Mouse (Mus musculus) embryonic facial prominence, embryonic 11.5 days (tissue): ENCODE data around the gene Cebpz. TPM values are rescaled to one million over a fixed set of nuclear protein-coding genes. Genes with fewer than 3 reads are reported as not detected.

Experiments used
- ATAC-seq: fragments of 200-750 bp; cut with Nextera tagmentation; replicated peaks from 2 replicates; pipeline ENCODE4 v1.8.0; 2017; ENCODE audit warnings: low read depth; ENCODE audit not compliant: insufficient number of reproducible peaks, low FRiP score, low TSS enrichment
- DNase-seq: peaks from one replicate; pipeline ENCODE4 v3.0.0-alpha.2; 2015; ENCODE audit warnings: low spot score
- H3K27ac ChIP-seq: fragments of 300-500 bp; sonication (generic); replicated peaks from 2 replicates; pipeline ENCODE4 v1.5.1; 2014; ENCODE audit warnings: mild to moderate bottlenecking, low read depth, low read length, control low read depth
- H3K27me3 ChIP-seq: fragments of 300-500 bp; sonication (generic); 2 replicates; pipeline ENCODE4 v1.6.1; 2014; ENCODE audit warnings: mild to moderate bottlenecking, low read length, moderate library complexity, mixed read lengths; ENCODE audit not compliant: control insufficient read depth, insufficient read depth
- H3K36me3 ChIP-seq: fragments of 300-500 bp; sonication (generic); replicated peaks from 2 replicates; pipeline ENCODE4 v1.6.1; 2014; ENCODE audit warnings: low read depth, mild to moderate bottlenecking, low read length, moderate library complexity, mixed read lengths; ENCODE audit not compliant: control insufficient read depth, insufficient read depth
- H3K4me1 ChIP-seq: fragments of 300-500 bp; sonication (generic); 2 replicates; pipeline ENCODE4 v1.6.1; 2014; ENCODE audit warnings: low read length, mixed read lengths; ENCODE audit not compliant: control insufficient read depth, insufficient read depth
- H3K4me2 ChIP-seq: fragments of 300-500 bp; sonication (generic); 2 replicates; pipeline ENCODE4 v1.6.1; 2014; ENCODE audit warnings: low read depth, mild to moderate bottlenecking, control low read depth, low read length, moderate library complexity
- H3K4me3 ChIP-seq: fragments of 300-500 bp; sonication (generic); 2 replicates; pipeline ENCODE4 v1.5.1; 2014; ENCODE audit warnings: low read depth, low read length, control low read depth
- H3K9ac ChIP-seq: fragments of 300-500 bp; sonication (generic); replicated peaks from 2 replicates; pipeline ENCODE4 v1.6.1; 2014; ENCODE audit warnings: mild to moderate bottlenecking, control low read depth, low read length
- H3K9me3 ChIP-seq: fragments of 300-500 bp; sonication (generic); replicated peaks from 2 replicates; pipeline ENCODE4 v1.6.1; 2016; ENCODE audit warnings: mild to moderate bottlenecking, low read length, inconsistent platforms, mixed read lengths; ENCODE audit not compliant: control insufficient read depth
- WGBS: fragments of 180-500 bp; shearing (Covaris S2); extraction: QIAGEN DNeasy Blood & Tissue Kit; methylation state at CpG from one replicate; pipeline ENCODE4 v1.1.7; 2014; 5-methylcytosine and 5-hydroxymethylcytosine counted together
- polyA plus RNA-seq: library from polyadenylated mRNA; unstranded; fragments of >200 nt; fragmentation: Nextera tagmentation; extraction: Ambion mirVana; gene quantifications from 2 replicates; pipeline ENCODE4 v1.2.1, GENCODE M21; 2014

Cebpz gene
- polyA plus RNA-seq, 1 experiment from 2014 or later, result 69.3 TPM

DNA sequence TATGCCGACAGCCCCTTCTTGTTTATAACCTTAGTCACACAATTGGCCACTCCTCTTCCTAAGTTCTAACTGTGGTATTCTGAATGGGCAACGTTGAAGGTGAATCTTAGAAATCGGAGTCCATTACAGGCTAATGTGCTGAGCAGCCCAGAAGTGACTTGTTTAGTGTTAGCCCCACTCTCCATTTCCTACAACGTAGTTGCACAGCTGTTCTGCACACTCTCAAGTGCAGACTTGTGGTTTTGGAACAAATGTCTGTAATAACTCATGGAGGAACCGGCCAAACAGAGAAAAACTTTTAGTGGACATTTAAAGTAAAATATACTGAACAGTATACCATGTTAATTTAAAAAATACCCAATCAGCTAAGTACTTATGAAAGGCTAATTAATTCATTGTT is 15.2 kb upstream of the Cebpz start:
- no peaks in the 10 kb centered on the region for H3K27me3 ChIP-seq
- H3K9me3 ChIP-seq, result no peaks in the 10 kb centered on the region
- no peaks in the 10 kb centered on the region for H3K4me1 ChIP-seq
- peaks cover 3% of the 10 kb centered on the region for H3K36me3 ChIP-seq
- no peak overlapping the region for H3K27ac ChIP-seq
- no peak overlapping the region for H3K4me3 ChIP-seq
- DNase-seq, result no peak
- ATAC-seq, result no peak
- 91% methylated on average over 5 of the region's 5 CpGs for WGBS
- no peak overlapping the region for H3K9ac ChIP-seq
- H3K4me2 ChIP-seq, result no peak overlapping the region

DNA sequence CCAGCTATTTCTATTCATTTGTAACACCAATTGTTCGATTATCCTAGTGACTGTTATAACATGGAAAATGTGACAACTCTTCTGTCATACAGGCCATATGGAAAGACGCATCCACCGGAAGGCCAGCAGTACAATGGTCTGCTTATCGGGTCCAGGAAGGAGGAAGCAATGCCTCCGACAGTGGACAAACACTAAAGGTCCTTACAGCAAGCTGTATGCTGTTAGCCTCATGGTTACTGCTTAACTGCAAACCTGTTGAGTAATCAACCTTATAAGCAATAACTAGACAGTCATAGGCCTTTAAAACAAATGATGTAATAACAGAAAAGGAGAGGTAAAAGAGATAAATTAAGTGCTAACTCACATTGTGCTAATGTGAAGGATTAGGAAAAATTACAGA is 14.4 kb upstream of the Cebpz start:
- no peaks in the 10 kb centered on the region for H3K27me3 ChIP-seq
- H3K4me1 ChIP-seq, result no peaks in the 10 kb centered on the region
- H3K4me2 ChIP-seq, result no peak overlapping the region
- ATAC-seq (no peak), DNase-seq (no peak)
- peaks cover under 1% of the 10 kb centered on the region for H3K36me3 ChIP-seq
- no peak overlapping the region for H3K27ac ChIP-seq
- H3K9ac ChIP-seq, result no peak overlapping the region
- no peak overlapping the region for H3K4me3 ChIP-seq
- WGBS, result 95% methylated on average over 5 of the region's 5 CpGs
- H3K9me3 ChIP-seq, result no peaks in the 10 kb centered on the region

DNA sequence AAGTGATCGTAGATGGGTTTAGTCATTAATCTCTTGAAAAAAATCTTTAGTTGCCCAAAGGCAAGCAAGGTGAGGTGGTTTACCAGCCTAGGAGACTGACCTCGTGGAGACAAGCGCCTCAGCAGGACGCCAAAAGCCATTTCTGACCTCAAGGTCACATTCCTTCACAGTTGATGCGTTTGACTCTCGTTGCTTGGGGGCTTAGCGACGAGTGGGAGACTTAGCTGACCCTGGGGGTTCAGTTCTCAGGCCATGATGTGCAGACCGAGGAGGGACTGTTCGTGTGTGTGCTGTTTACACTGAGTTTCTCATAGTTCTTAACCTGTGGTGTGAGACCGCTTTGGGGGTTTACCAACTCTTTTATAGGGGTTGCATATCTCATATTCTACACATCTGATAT is 5.7 kb upstream of the Cebpz start:
- H3K4me3 ChIP-seq, result no peak overlapping the region
- no peaks in the 10 kb centered on the region for H3K4me1 ChIP-seq
- H3K27me3 ChIP-seq, result no peaks in the 10 kb centered on the region
- no peak overlapping the region for H3K4me2 ChIP-seq
- no peak overlapping the region for H3K9ac ChIP-seq
- no peak for DNase-seq
- H3K9me3 ChIP-seq, result no peaks in the 10 kb centered on the region
- H3K27ac ChIP-seq, result no peak overlapping the region
- no peaks in the 10 kb centered on the region for H3K36me3 ChIP-seq
- ATAC-seq, result no peak
- 41% methylated on average over 11 of the region's 11 CpGs for WGBS

DNA sequence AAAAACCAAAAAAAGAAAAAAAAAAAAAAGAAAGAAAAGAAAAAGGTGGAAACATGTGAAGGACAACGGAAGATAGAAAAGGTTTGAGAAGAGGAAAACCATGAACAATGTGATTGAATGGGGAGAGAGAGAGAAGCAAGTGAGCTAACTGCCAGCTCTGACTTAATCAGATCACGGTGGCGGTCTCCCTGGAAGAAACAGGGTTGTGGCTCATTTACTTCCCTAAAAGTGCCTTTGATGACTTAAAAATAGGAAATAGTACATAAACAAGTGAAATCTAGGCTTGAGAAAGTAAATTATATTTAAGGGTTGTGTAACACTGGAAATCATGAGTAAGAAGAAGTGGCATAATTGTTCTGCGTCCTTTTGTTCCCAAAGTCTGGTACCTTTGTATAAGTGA is 2.1 kb upstream of the Cebpz start:
- ATAC-seq, result no peak
- H3K36me3 ChIP-seq, result no peaks in the 10 kb centered on the region
- no peak overlapping the region for H3K9ac ChIP-seq
- WGBS, result 90% methylated on average over 4 of the region's 4 CpGs
- no peak overlapping the region for H3K4me2 ChIP-seq
- no peak for DNase-seq
- no peaks in the 10 kb centered on the region for H3K9me3 ChIP-seq
- H3K4me1 ChIP-seq, result no peaks in the 10 kb centered on the region
- H3K27me3 ChIP-seq, result no peaks in the 10 kb centered on the region
- H3K4me3 ChIP-seq, result no peak overlapping the region
- no peak overlapping the region for H3K27ac ChIP-seq

DNA sequence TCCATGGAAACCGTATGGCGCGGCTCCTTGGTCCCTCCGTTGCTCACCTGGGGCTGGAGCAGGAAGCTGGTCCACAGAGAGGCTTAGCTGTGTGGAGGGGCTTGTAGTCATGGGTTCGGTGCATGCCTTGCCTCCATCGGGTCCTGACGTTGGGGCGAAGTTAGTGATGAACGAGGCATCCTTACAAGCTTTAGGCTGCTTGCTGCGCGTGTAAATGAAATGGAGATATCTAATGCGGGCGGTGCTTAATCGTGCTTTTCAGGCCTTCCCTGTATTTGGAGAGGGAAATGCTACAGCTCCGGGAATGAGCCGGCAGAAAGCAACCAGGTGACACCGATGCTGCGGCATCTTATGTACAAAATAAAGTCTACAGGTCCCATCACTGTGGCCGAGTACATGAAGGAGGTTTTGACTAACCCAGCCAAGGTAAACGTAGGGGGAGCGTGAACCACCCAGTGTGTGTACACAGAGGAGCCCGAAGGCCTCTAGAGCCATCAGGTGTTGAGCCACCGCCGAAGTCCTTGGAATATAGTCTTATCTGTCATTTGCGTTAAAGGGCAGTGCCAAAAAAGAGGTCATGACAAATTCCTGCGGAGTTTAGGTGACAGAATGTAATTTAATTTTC is 475 bp upstream of the Cebpz start:
- Histone ChIP-seq H3K4me2 (peak overlapping the region; percentile 62), H3K27me3 (no peaks in the 10 kb centered on the region), H3K4me1 (no peaks in the 10 kb centered on the region), H3K9ac (peak overlapping the region; percentile 61), H3K27ac (no peak overlapping the region), H3K4me3 (peak overlapping the region; percentile 87), H3K9me3 (no peaks in the 10 kb centered on the region), H3K36me3 (no peaks in the 10 kb centered on the region; the same call in 1 of the 2 replicates)
- ATAC-seq, result peak; percentile 55; the same call in 1 of the 2 replicates
- no peak for DNase-seq
- 9% methylated on average over 26 of the region's 26 CpGs for WGBS

DNA sequence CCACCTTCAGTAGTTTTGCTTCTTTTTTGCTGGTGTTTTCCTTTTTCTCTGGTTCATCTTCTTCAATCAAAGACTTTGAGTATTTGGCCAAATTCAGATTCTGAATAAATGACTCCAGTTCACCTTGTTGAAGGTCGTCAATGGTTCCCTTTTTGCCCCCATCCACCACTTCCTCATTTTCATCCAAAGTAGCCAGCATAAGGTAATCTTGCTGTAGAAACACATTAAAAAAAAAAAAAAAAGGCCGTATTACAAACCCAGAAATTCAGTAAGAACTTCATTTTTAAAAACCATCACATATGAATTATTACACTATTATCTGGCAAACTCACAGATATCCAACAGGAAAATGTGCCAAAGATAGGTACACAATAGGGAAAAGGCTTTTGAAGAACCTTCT is 1.0 kb downstream of the Cebpz start:
- peak overlapping the region; percentile 62 for H3K4me2 ChIP-seq
- no peaks in the 10 kb centered on the region for H3K27me3 ChIP-seq
- no peaks in the 10 kb centered on the region; the same call in 1 of the 2 replicates for H3K36me3 ChIP-seq
- no peak for DNase-seq
- peak overlapping the region; percentile 87 for H3K4me3 ChIP-seq
- 85% methylated on average over 2 of the region's 2 CpGs for whole genome bisulfite sequencing
- no peaks in the 10 kb centered on the region for H3K9me3 ChIP-seq
- H3K4me1 ChIP-seq, result no peaks in the 10 kb centered on the region
- ATAC-seq, result no peak
- H3K9ac ChIP-seq, result peak overlapping the region; percentile 75
- H3K27ac ChIP-seq, result no peak overlapping the region

DNA sequence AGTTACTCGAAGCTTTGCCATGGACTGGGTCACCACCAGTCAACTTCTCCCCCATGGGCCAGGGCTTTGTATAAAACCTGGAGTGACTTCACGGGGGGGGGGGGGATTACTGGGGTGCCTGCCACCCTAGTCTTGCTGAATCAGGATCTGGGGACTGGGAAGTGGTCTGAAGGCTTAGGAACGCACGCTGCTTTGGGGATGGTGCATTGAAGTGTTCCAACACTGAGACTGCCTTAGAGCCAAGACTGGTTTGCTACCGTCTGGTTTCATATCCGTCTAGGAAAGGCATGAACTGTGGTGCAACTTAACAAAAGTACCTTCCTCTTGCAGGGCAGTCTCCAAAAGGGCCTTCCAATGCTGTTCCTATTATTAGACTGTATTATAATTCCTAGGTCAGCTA is 19.2 kb downstream of the Cebpz start:
- Histone ChIP-seq H3K27me3 (no peaks in the 10 kb centered on the region), H3K9ac (no peak overlapping the region), H3K36me3 (peaks cover 9% of the 10 kb centered on the region), H3K27ac (no peak overlapping the region), H3K4me2 (peak overlapping the region; percentile 16; the same call in 1 of the 2 replicates), H3K9me3 (no peaks in the 10 kb centered on the region), H3K4me3 (no peak overlapping the region), H3K4me1 (no peaks in the 10 kb centered on the region; the same call in 1 of the 2 replicates)
- DNase-seq (no peak), ATAC-seq (no peak)
- WGBS, result 44% methylated on average over 6 of the region's 6 CpGs

DNA sequence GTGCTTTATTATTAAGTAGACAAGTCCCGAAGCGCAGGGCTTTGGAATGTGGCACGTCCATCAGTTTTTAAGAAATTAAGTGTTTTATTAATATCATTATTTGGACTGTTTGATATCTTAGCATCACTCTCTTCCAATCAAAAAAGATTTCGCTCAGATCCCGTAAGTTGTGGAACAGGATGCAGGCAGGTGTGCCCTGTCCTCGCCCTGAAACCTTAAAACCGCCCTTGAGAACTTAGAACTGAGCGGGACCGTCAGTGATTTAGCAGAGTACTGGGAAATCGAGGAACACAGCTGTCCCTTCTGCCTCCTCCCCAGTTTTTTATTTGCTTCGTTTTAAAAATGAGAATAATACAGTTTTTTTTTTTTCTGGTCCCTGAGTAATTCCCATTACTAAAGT is 20.0 kb downstream of the Cebpz start:
- H3K4me3 ChIP-seq, result peak overlapping the region; percentile 58
- peak; percentile 14; the same call in 1 of the 2 replicates for ATAC-seq
- no peaks in the 10 kb centered on the region; the same call in 1 of the 2 replicates for H3K4me1 ChIP-seq
- peaks cover 9% of the 10 kb centered on the region for H3K36me3 ChIP-seq
- H3K27ac ChIP-seq, result peak overlapping the region; percentile 76
- peak; percentile 7 for DNase-seq
- H3K9me3 ChIP-seq, result no peaks in the 10 kb centered on the region
- H3K27me3 ChIP-seq, result no peaks in the 10 kb centered on the region
- 5% methylated on average over 11 of the region's 11 CpGs for WGBS
- peak overlapping the region; percentile 77 for H3K9ac ChIP-seq
- peak overlapping the region; percentile 63 for H3K4me2 ChIP-seq
